Mouse (Mus musculus) megakaryocyte progenitor cell, adult 5-6 weeks (primary cell): ENCODE data around the gene Pappa2. TPM values are rescaled to one million over a fixed set of nuclear protein-coding genes. Genes with fewer than 3 reads are reported as not detected.
A peak's percentile ranks its signal among the peaks of the same experiment; 100 is the strongest.

Source experiments
- ATAC-seq: replicated peaks from 2 replicates; pipeline ENCODE4 v1.8.0; 2016; ENCODE audit warnings: mild to moderate bottlenecking, moderate TSS enrichment, inconsistent platforms; ENCODE audit not compliant: poor library complexity
- total RNA-seq, 2 experiments: library from RNA; stranded (forward) in 1 of 2; stranded (reverse) in 1 of 2; fragments of 157-497, 149-512 nt in 1 of 2; fragments of 200-1000 nt in 1 of 2; gene quantifications; 2 replicates each; pipeline versions ENCODE4 v1.2.3 to v1.2.4; 2015 to 2017

Gene Pappa2
- total RNA-seq, 2 experiments from 2014 or later: not detected

- ATAC-seq: no peak
Observed at GRCm38 (mm10) chr1:158770036-158770655, 210.1 kb downstream of the Pappa2 start.

- ATAC-seq: no peak
Observed at GRCm38 (mm10) chr1:158765842-158766241, 214.4 kb downstream of the Pappa2 start.

GRCm38 (mm10) chr1:158764727-158765126, 215.6 kb downstream of the Pappa2 start:
- ATAC-seq: no peak

GRCm38 (mm10) chr1:158764211-158764610, 216.1 kb downstream of the Pappa2 start:
- ATAC-seq: no peak

- ATAC-seq: no peak
Observed at GRCm38 (mm10) chr1:158748356-158749096, 231.8 kb downstream of the Pappa2 start.

GRCm38 (mm10) chr1:158741449-158741848, 238.8 kb downstream of the Pappa2 start:
- ATAC-seq: no peak

GRCm38 (mm10) chr1:158740949-158741348, 239.3 kb downstream of the Pappa2 start:
- ATAC-seq: no peak

- no peak for ATAC-seq
Observed at GRCm38 (mm10) chr1:158740161-158740766, 240.0 kb downstream of the Pappa2 start.

GRCm38 (mm10) chr1:158739132-158739919, 241.0 kb downstream of the Pappa2 start:
- ATAC-seq: no peak

- no peak for ATAC-seq
Observed at GRCm38 (mm10) chr1:158732868-158733496, 247.3 kb downstream of the Pappa2 start.

GRCm38 (mm10) chr1:158713301-158714095, 266.8 kb downstream of the Pappa2 start:
- ATAC-seq: no peak

- no peak for ATAC-seq
Observed at GRCm38 (mm10) chr1:158701336-158701735, 279.0 kb downstream of the Pappa2 start.

- no peak for ATAC-seq
Observed at GRCm38 (mm10) chr1:158700147-158700546, 280.1 kb downstream of the Pappa2 start.

GRCm38 (mm10) chr1:158699276-158699675, 281.0 kb downstream of the Pappa2 start:
- no peak for ATAC-seq

- ATAC-seq: peak; percentile 72
Observed at GRCm38 (mm10) chr1:158697859-158698569, 282.3 kb downstream of the Pappa2 start.

GRCm38 (mm10) chr1:158697423-158697822, 282.9 kb downstream of the Pappa2 start:
- ATAC-seq: peak; percentile 26; the same call in 1 of the 2 replicates

GRCm38 (mm10) chr1:158687726-158688125, 292.6 kb downstream of the Pappa2 start:
- no peak for ATAC-seq

GRCm38 (mm10) chr1:158669971-158670592, 310.2 kb downstream of the Pappa2 start:
- peak; percentile 99 for ATAC-seq

GRCm38 (mm10) chr1:158666001-158666400, 314.3 kb downstream of the Pappa2 start:
- ATAC-seq: no peak
